Mouse (Mus musculus): ENCODE measurements around the gene Gimap1. TPM values are rescaled to one million over a fixed set of nuclear protein-coding genes. Genes with fewer than 3 reads are reported as not detected.

Gimap1 gene
- polyA plus RNA-seq, 1 experiment = not detected

GRCm38 (mm10) chr6:48770696-48771095, 31.8 kb downstream of the Gimap1 start, which contains the start of gene Gimap3:
Gene Gimap3, minus strand, starts transcription at chr6:48770851.
- Histone ChIP-seq H3K79me3 (ENCODE audit: low read depth) (no peaks in the 10 kb centered on the region), H3K27me3 (ENCODE audit: control insufficient read depth, insufficient read depth, insufficient read length) (no peaks in the 10 kb centered on the region), H3K79me2 (ENCODE audit: control insufficient read depth, insufficient read depth) (no peaks in the 10 kb centered on the region), H3ac (ENCODE audit: control insufficient read depth, insufficient read length, low read depth) (no peak within 1 kb of the TSS), H3K4me3 (ENCODE audit: insufficient read depth, poor library complexity, severe bottlenecking) (no peak within 1 kb of the TSS), H3K36me3 (ENCODE audit: control insufficient read depth, insufficient read depth) (no peaks in the 10 kb centered on the region)
- no peak for TF ChIP-seq MYOG (IDR thresholded peaks at IDR 0.05; ENCODE audit: control insufficient read depth, extremely low read depth, insufficient read length)
- no peak for TF ChIP-seq CTCF (IDR thresholded peaks at IDR 0.05; ENCODE audit: control insufficient read depth, insufficient read depth, insufficient read length)
- no peak for TF ChIP-seq FOSL1 (IDR thresholded peaks at IDR 0.05; ENCODE audit: insufficient read depth, low read length, poor library complexity, severe bottlenecking)
- no peak for TF ChIP-seq USF1 (IDR thresholded peaks at IDR 0.05; ENCODE audit: low read depth)
- no peak for TF ChIP-seq MYOD1 (IDR thresholded peaks at IDR 0.05; ENCODE audit: control insufficient read depth, insufficient read length, low read depth)
- TF ChIP-seq MAX (IDR thresholded peaks at IDR 0.05) = no peak
- no peak for TF ChIP-seq CEBPB (IDR thresholded peaks at IDR 0.05; ENCODE audit: low read depth)

DNA sequence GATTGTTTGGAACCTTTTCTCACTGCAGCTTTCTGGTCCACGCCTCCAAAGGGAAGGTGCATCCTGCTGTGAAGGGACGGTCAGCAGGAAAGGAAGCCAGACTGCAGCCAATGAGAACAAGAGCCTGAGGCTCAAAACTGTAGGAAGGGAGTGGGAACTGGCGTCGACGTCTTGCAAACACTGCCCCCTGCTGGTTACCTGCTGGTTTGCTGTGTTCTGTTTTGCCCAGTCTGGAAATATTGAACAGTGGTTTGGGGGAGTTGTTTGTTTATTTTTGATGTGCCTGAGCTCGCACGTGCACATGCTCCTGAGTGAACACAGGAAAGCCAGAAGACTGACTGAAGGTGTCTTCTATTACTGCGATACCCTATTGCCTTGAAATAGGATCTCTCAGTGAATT, 33.2 kb downstream of the Gimap1 start:
- Histone ChIP-seq H3K79me2 (ENCODE audit: control insufficient read depth, insufficient read depth) (no peaks in the 10 kb centered on the region), H3K79me3 (ENCODE audit: low read depth) (no peaks in the 10 kb centered on the region), H3K4me3 (ENCODE audit: insufficient read depth, poor library complexity, severe bottlenecking) (no peak overlapping the region), H3K36me3 (ENCODE audit: control insufficient read depth, insufficient read depth) (no peaks in the 10 kb centered on the region), H3ac (ENCODE audit: control insufficient read depth, insufficient read length, low read depth) (no peak overlapping the region), H3K27me3 (ENCODE audit: control insufficient read depth, insufficient read depth, insufficient read length) (no peaks in the 10 kb centered on the region)
- TF ChIP-seq MAX (IDR thresholded peaks at IDR 0.05) = no peak
- TF ChIP-seq CTCF (IDR thresholded peaks at IDR 0.05; ENCODE audit: control insufficient read depth, insufficient read depth, insufficient read length) = peak; percentile 61

DNA sequence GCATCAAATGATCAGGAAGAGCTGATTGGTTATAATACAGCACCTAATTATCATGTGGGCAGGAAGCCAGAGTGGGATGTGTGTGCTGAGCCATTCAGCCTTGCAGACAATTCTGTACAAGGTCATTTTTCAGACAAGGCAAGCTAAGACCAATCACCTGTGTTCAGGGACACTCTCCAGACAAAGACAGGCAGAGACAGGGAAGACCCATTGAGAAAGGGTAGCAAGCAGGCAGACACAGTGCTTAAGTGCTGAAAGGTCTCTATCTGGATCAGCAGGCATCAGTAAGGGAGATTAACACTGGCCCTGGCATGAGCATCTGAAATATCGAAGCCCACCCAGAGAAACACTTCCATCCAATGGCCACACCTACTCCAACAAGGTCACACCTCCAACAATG, 45.6 kb downstream of the Gimap1 start:
- TF ChIP-seq MAX (IDR thresholded peaks at IDR 0.05) (no peak), CTCF (IDR thresholded peaks at IDR 0.05; ENCODE audit: control insufficient read depth, insufficient read depth, insufficient read length) (no peak), USF1 (IDR thresholded peaks at IDR 0.05; ENCODE audit: low read depth) (no peak), MYOD1 (IDR thresholded peaks at IDR 0.05; ENCODE audit: control insufficient read depth, insufficient read length, low read depth) (no peak), FOSL1 (IDR thresholded peaks at IDR 0.05; ENCODE audit: insufficient read depth, low read length, poor library complexity, severe bottlenecking) (no peak), MYOG (IDR thresholded peaks at IDR 0.05; ENCODE audit: control insufficient read depth, extremely low read depth, insufficient read length) (no peak), CEBPB (IDR thresholded peaks at IDR 0.05; ENCODE audit: low read depth) (no peak)
- Histone ChIP-seq H3K36me3 (ENCODE audit: control insufficient read depth, insufficient read depth) (no peaks in the 10 kb centered on the region), H3K79me2 (ENCODE audit: control insufficient read depth, insufficient read depth) (no peaks in the 10 kb centered on the region), H3K4me3 (ENCODE audit: insufficient read depth, poor library complexity, severe bottlenecking) (no peak overlapping the region), H3K79me3 (ENCODE audit: low read depth) (no peaks in the 10 kb centered on the region), H3K27me3 (ENCODE audit: control insufficient read depth, insufficient read depth, insufficient read length) (no peaks in the 10 kb centered on the region), H3ac (ENCODE audit: control insufficient read depth, insufficient read length, low read depth) (no peak overlapping the region)

GRCm38 (mm10) chr6:48785189-48785588, 46.3 kb downstream of the Gimap1 start:
- Histone ChIP-seq H3K36me3 (ENCODE audit: control insufficient read depth, insufficient read depth) (no peaks in the 10 kb centered on the region), H3ac (ENCODE audit: control insufficient read depth, insufficient read length, low read depth) (no peak overlapping the region), H3K4me3 (ENCODE audit: insufficient read depth, poor library complexity, severe bottlenecking) (no peak overlapping the region), H3K27me3 (ENCODE audit: control insufficient read depth, insufficient read depth, insufficient read length) (no peaks in the 10 kb centered on the region), H3K79me3 (ENCODE audit: low read depth) (no peaks in the 10 kb centered on the region), H3K79me2 (ENCODE audit: control insufficient read depth, insufficient read depth) (no peaks in the 10 kb centered on the region)
- no peak for TF ChIP-seq CEBPB (IDR thresholded peaks at IDR 0.05; ENCODE audit: low read depth)
- TF ChIP-seq USF1 (IDR thresholded peaks at IDR 0.05; ENCODE audit: low read depth) = no peak
- no peak for TF ChIP-seq MYOD1 (IDR thresholded peaks at IDR 0.05; ENCODE audit: control insufficient read depth, insufficient read length, low read depth)
- TF ChIP-seq FOSL1 (IDR thresholded peaks at IDR 0.05; ENCODE audit: insufficient read depth, low read length, poor library complexity, severe bottlenecking) = no peak
- no peak for TF ChIP-seq CTCF (IDR thresholded peaks at IDR 0.05; ENCODE audit: control insufficient read depth, insufficient read depth, insufficient read length)
- TF ChIP-seq MYOG (IDR thresholded peaks at IDR 0.05; ENCODE audit: control insufficient read depth, extremely low read depth, insufficient read length) = no peak

DNA sequence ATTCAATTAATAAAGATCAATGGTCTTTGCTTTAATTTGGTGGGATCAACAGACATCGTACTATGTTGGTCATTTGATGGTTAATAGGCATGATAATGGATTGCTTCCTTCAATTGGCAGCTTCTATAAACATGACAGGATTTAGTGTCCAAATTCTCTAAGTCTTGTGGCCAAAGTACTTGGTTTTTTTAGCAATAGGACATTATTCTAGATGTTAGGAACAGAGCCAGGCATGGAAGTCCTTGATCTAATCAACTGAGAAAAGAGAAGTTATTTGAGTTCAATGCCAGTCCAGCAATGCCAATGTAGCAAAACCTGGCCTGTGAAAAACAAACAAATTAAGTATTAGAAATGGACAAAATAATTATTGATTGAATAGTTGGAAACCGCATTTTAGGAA, 46.7 kb downstream of the Gimap1 start:
- H3K79me2 ChIP-seq (ENCODE audit: control insufficient read depth, insufficient read depth) = no peaks in the 10 kb centered on the region
- TF ChIP-seq FOSL1 (IDR thresholded peaks at IDR 0.05; ENCODE audit: insufficient read depth, low read length, poor library complexity, severe bottlenecking) (no peak), CEBPB (IDR thresholded peaks at IDR 0.05; ENCODE audit: low read depth) (no peak), USF1 (IDR thresholded peaks at IDR 0.05; ENCODE audit: low read depth) (no peak), MYOD1 (IDR thresholded peaks at IDR 0.05; ENCODE audit: control insufficient read depth, insufficient read length, low read depth) (no peak), CTCF (IDR thresholded peaks at IDR 0.05; ENCODE audit: control insufficient read depth, insufficient read depth, insufficient read length) (no peak), MAX (IDR thresholded peaks at IDR 0.05) (no peak), MYOG (IDR thresholded peaks at IDR 0.05; ENCODE audit: control insufficient read depth, extremely low read depth, insufficient read length) (no peak)
- no peaks in the 10 kb centered on the region for H3K36me3 ChIP-seq (ENCODE audit: control insufficient read depth, insufficient read depth)
- no peak overlapping the region for H3ac ChIP-seq (ENCODE audit: control insufficient read depth, insufficient read length, low read depth)
- H3K27me3 ChIP-seq (ENCODE audit: control insufficient read depth, insufficient read depth, insufficient read length) = no peaks in the 10 kb centered on the region
- no peak overlapping the region for H3K4me3 ChIP-seq (ENCODE audit: insufficient read depth, poor library complexity, severe bottlenecking)
- H3K79me3 ChIP-seq (ENCODE audit: low read depth) = no peaks in the 10 kb centered on the region

DNA sequence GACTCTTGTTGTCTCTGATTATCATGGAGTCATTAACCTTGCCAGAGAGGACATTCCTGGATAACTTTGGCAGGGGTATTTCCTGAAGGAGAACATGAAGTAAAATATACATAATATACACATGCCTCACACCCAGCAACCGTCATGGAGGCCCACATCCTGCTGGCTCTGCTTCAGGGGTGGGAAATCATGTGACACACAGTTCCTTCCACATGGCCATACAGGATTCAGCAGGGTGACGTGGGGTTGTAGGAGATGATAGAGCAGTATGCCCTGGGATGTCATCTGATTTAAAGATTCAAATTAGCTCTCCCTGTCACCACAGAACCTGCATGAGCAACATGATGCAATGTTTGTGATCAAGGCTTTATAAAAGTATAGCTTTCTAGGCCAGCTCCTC, 49.0 kb downstream of the Gimap1 start:
- Histone ChIP-seq H3K79me3 (ENCODE audit: low read depth) (no peaks in the 10 kb centered on the region), H3ac (ENCODE audit: control insufficient read depth, insufficient read length, low read depth) (no peak overlapping the region), H3K36me3 (ENCODE audit: control insufficient read depth, insufficient read depth) (no peaks in the 10 kb centered on the region), H3K79me2 (ENCODE audit: control insufficient read depth, insufficient read depth) (no peaks in the 10 kb centered on the region), H3K4me3 (ENCODE audit: insufficient read depth, poor library complexity, severe bottlenecking) (no peak overlapping the region), H3K27me3 (ENCODE audit: control insufficient read depth, insufficient read depth, insufficient read length) (no peaks in the 10 kb centered on the region)
- TF ChIP-seq CTCF (IDR thresholded peaks at IDR 0.05; ENCODE audit: control insufficient read depth, insufficient read depth, insufficient read length) (no peak), USF1 (IDR thresholded peaks at IDR 0.05; ENCODE audit: low read depth) (no peak), CEBPB (IDR thresholded peaks at IDR 0.05; ENCODE audit: low read depth) (no peak), FOSL1 (IDR thresholded peaks at IDR 0.05; ENCODE audit: insufficient read depth, low read length, poor library complexity, severe bottlenecking) (no peak), MYOD1 (IDR thresholded peaks at IDR 0.05; ENCODE audit: control insufficient read depth, insufficient read length, low read depth) (no peak), MAX (IDR thresholded peaks at IDR 0.05) (no peak), MYOG (IDR thresholded peaks at IDR 0.05; ENCODE audit: control insufficient read depth, extremely low read depth, insufficient read length) (no peak)

Other genes starting within 250 kb of the Gimap1 start
- gene Atp6v0e2, start 201.4 kb upstream of the Gimap1 start, polyA plus RNA-seq (2012; fragmentation: generic; extraction: Trizol) = 3.3 TPM
- 6.2 TPM for gene Lrrc61, start 184.3 kb upstream of the Gimap1 start, polyA plus RNA-seq (2012; fragmentation: generic; extraction: Trizol)
- 0.08 TPM for gene Rarres2, start 166.3 kb upstream of the Gimap1 start, polyA plus RNA-seq (2012; fragmentation: generic; extraction: Trizol)
- not detected for gene Gm45021, start 149.4 kb upstream of the Gimap1 start, polyA plus RNA-seq (2012; fragmentation: generic; extraction: Trizol)
- gene Repin1, start 145.2 kb upstream of the Gimap1 start, polyA plus RNA-seq (2012; fragmentation: generic; extraction: Trizol) = 9.1 TPM
- 0.69 TPM for gene Gm44965, start 145.1 kb upstream of the Gimap1 start, polyA plus RNA-seq (2012; fragmentation: generic; extraction: Trizol)
- 1.8 TPM for gene Zfp775, start 137.0 kb upstream of the Gimap1 start, polyA plus RNA-seq (2012; fragmentation: generic; extraction: Trizol)
- 0.01 TPM for gene AI854703, start 112.3 kb upstream of the Gimap1 start, polyA plus RNA-seq (2012; fragmentation: generic; extraction: Trizol)
- gene Gimap8, start 91.8 kb upstream of the Gimap1 start, polyA plus RNA-seq (2012; fragmentation: generic; extraction: Trizol) = not detected
- 0.92 TPM for gene Gimap9, start 62.9 kb upstream of the Gimap1 start, polyA plus RNA-seq (2012; fragmentation: generic; extraction: Trizol)
- 0.04 TPM for gene Gimap4, start 54.5 kb upstream of the Gimap1 start, polyA plus RNA-seq (2012; fragmentation: generic; extraction: Trizol)
- not detected for gene Gimap6, start 30.8 kb upstream of the Gimap1 start, polyA plus RNA-seq (2012; fragmentation: generic; extraction: Trizol)
- gene Gm28053, start 20.4 kb upstream of the Gimap1 start, polyA plus RNA-seq (2012; fragmentation: generic; extraction: Trizol) = not detected
- gene Gimap7, start 20.4 kb upstream of the Gimap1 start, polyA plus RNA-seq (2012; fragmentation: generic; extraction: Trizol) = not detected
- not detected for gene Gimap5, start 7.1 kb downstream of the Gimap1 start, polyA plus RNA-seq (2012; fragmentation: generic; extraction: Trizol)
- gene Gimap3, start 31.8 kb downstream of the Gimap1 start, polyA plus RNA-seq (2012; fragmentation: generic; extraction: Trizol) = not detected
- 2.1 TPM for gene Tmem176a, start 101.9 kb downstream of the Gimap1 start, polyA plus RNA-seq (2012; fragmentation: generic; extraction: Trizol)
- 8.0 TPM for gene Tmem176b, start 102.4 kb downstream of the Gimap1 start, polyA plus RNA-seq (2012; fragmentation: generic; extraction: Trizol)
- gene Aoc1, start 133.8 kb downstream of the Gimap1 start, polyA plus RNA-seq (2012; fragmentation: generic; extraction: Trizol) = not detected
- not detected for gene 1600015I10Rik, start 190.8 kb downstream of the Gimap1 start, polyA plus RNA-seq (2012; fragmentation: generic; extraction: Trizol)
- gene Doxl2, start 235.9 kb downstream of the Gimap1 start, polyA plus RNA-seq (2012; fragmentation: generic; extraction: Trizol) = not detected
- not detected for gene Svs1, start 247.8 kb downstream of the Gimap1 start, polyA plus RNA-seq (2012; fragmentation: generic; extraction: Trizol)